Mouse (Mus musculus): ENCODE data around the gene Mcat. TPM values are rescaled to one million over a fixed set of nuclear protein-coding genes. Genes with fewer than 3 reads are reported as not detected.
A peak's percentile ranks its signal among the peaks of the same experiment; 100 is the strongest.

The Mcat gene
- polyA plus RNA-seq, 1 experiment from 2014 or later = 21.0 TPM

DNA sequence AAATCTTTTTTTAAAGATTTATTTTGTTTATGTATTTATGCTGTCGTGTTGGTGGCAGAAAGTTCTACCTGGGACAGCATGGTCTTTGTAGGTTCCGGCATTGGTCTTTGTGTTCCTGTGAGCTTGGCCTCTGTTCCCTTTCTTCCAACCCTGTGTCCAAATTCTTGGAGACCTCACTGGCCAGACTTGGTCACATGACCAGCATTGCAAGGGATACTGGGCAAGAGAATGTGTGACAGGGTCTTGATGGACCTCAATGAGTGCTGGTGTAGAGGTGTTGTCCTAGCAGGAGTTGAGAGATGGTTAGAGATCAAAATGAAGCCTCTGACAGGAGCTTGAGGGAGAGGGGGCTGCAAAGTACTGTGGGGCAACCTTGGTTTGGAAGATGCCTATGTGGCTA is 24.7 kb downstream of the Mcat start:
- DNase-seq = no peak
- Histone ChIP-seq H3K9ac (no peak overlapping the region), H3K4me2 (no peak overlapping the region), H3K4me1 (replicated peaks) (peaks cover 12% of the 10 kb centered on the region; the same call in 1 of the 2 replicates), H3K36me3 (no peaks in the 10 kb centered on the region), H3K4me3 (replicated peaks) (no peak overlapping the region), H3K27ac (no peak overlapping the region), H3K27me3 (no peaks in the 10 kb centered on the region), H3K9me3 (replicated peaks) (no peaks in the 10 kb centered on the region)
- no peak for ATAC-seq (ENCODE audit: low read depth)
- 72% methylated on average over 2 of the region's 2 CpGs for WGBS (ENCODE audit: insufficient replicate concordance)

- H3K4me3 ChIP-seq (replicated peaks) = no peak overlapping the region
- no peak overlapping the region for H3K4me2 ChIP-seq
- 69% methylated on average over 6 of the region's 6 CpGs for WGBS (ENCODE audit: insufficient replicate concordance)
- no peaks in the 10 kb centered on the region for H3K9me3 ChIP-seq (replicated peaks)
- peaks cover 9% of the 10 kb centered on the region for H3K27me3 ChIP-seq
- no peaks in the 10 kb centered on the region for H3K36me3 ChIP-seq
- no peak for ATAC-seq (ENCODE audit: low read depth)
- DNase-seq = no peak
- H3K4me1 ChIP-seq (replicated peaks) = peaks cover 12% of the 10 kb centered on the region; the same call in 1 of the 2 replicates
- H3K27ac ChIP-seq = no peak overlapping the region
- H3K9ac ChIP-seq = no peak overlapping the region
Observed at GRCm38 (mm10) chr15:83535890-83536231, 27.7 kb downstream of the Mcat start.

- Histone ChIP-seq H3K4me1 (replicated peaks) (peaks cover 12% of the 10 kb centered on the region; the same call in 1 of the 2 replicates), H3K27me3 (peaks cover 15% of the 10 kb centered on the region), H3K9ac (no peak overlapping the region), H3K36me3 (no peaks in the 10 kb centered on the region), H3K4me3 (replicated peaks) (no peak overlapping the region), H3K4me2 (no peak overlapping the region), H3K9me3 (replicated peaks) (no peaks in the 10 kb centered on the region), H3K27ac (no peak overlapping the region)
- WGBS (ENCODE audit: insufficient replicate concordance) = 62% methylated on average over 17 of the region's 17 CpGs
- DNase-seq (no peak), ATAC-seq (ENCODE audit: low read depth) (no peak)
Observed at GRCm38 (mm10) chr15:83534960-83535889, 28.4 kb downstream of the Mcat start.

GRCm38 (mm10) chr15:83532606-83533005 is 31.0 kb downstream of the Mcat start:
- 51% methylated on average over 7 of the region's 7 CpGs for WGBS (ENCODE audit: insufficient replicate concordance)
- Histone ChIP-seq H3K4me3 (replicated peaks) (no peak overlapping the region), H3K9me3 (replicated peaks) (no peaks in the 10 kb centered on the region), H3K9ac (no peak overlapping the region), H3K4me1 (replicated peaks) (peaks cover 9% of the 10 kb centered on the region), H3K27me3 (peaks cover 41% of the 10 kb centered on the region), H3K4me2 (no peak overlapping the region), H3K36me3 (no peaks in the 10 kb centered on the region), H3K27ac (no peak overlapping the region)
- DNase-seq (no peak), ATAC-seq (ENCODE audit: low read depth) (no peak)

GRCm38 (mm10) chr15:83531961-83532469 is 31.6 kb downstream of the Mcat start:
- DNase-seq = no peak
- no peak for ATAC-seq (ENCODE audit: low read depth)
- Histone ChIP-seq H3K27me3 (peaks cover 47% of the 10 kb centered on the region), H3K4me3 (replicated peaks) (no peak overlapping the region), H3K9ac (no peak overlapping the region), H3K36me3 (no peaks in the 10 kb centered on the region), H3K9me3 (replicated peaks) (no peaks in the 10 kb centered on the region), H3K4me2 (no peak overlapping the region), H3K27ac (no peak overlapping the region), H3K4me1 (replicated peaks) (peaks cover 14% of the 10 kb centered on the region)
- 69% methylated on average over 5 of the region's 5 CpGs for WGBS (ENCODE audit: insufficient replicate concordance)

DNA sequence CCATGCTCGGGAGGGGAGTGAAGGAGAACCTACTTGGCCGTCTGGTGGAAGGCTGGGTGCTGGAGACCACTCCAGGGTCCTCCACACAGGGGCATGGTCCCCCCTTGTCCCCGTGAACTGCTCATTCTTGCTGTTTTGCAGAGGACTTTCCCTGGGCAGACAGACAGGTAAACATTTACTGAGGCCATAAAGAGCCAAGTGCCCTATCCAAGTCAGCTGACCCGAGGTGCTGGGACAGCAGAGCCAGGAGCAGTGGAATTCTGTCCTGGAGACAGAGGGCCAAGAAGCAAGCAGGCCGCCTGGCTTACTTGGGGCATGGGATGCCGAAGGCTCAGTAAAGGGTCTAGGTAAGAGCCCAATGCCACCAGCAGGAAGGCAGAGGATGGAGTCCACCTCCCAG is 32.9 kb downstream of the Mcat start:
- Histone ChIP-seq H3K4me3 (replicated peaks) (no peak overlapping the region), H3K27me3 (peaks cover 61% of the 10 kb centered on the region), H3K9ac (no peak overlapping the region), H3K4me1 (replicated peaks) (peaks cover 27% of the 10 kb centered on the region), H3K4me2 (no peak overlapping the region), H3K36me3 (no peaks in the 10 kb centered on the region), H3K27ac (no peak overlapping the region), H3K9me3 (replicated peaks) (no peaks in the 10 kb centered on the region)
- WGBS (ENCODE audit: insufficient replicate concordance) = 52% methylated on average over 6 of the region's 6 CpGs
- no peak for DNase-seq
- ATAC-seq (ENCODE audit: low read depth) = no peak

GRCm38 (mm10) chr15:83530233-83530632 is 33.4 kb downstream of the Mcat start:
- Histone ChIP-seq H3K27me3 (peaks cover 65% of the 10 kb centered on the region), H3K9ac (no peak overlapping the region), H3K9me3 (replicated peaks) (no peaks in the 10 kb centered on the region), H3K36me3 (no peaks in the 10 kb centered on the region), H3K4me2 (no peak overlapping the region), H3K4me1 (replicated peaks) (peaks cover 29% of the 10 kb centered on the region), H3K27ac (no peak overlapping the region), H3K4me3 (replicated peaks) (no peak overlapping the region)
- DNase-seq = no peak
- WGBS (ENCODE audit: insufficient replicate concordance) = 42% methylated on average over 9 of the region's 9 CpGs
- no peak for ATAC-seq (ENCODE audit: low read depth)

DNA sequence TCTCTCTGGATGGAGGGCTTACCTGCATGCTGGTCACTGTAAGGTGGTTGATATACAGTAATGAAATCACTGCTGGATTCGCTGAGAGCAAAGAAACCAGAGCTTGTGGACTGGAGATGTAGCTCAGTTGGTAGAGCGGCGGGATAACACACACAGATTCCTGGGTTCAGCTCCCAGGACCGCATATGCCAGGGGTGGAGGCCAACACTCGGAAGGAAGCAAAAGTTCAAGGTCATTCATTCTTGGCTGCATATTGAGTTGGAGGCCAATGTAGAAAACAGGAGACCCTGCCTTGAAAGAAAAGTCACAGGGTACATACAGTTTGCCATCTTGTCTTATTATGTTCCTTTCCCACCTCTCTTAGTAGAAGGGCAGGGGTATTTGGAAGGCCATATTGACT is 33.8 kb downstream of the Mcat start:
- H3K4me1 ChIP-seq (replicated peaks) = peaks cover 29% of the 10 kb centered on the region

DNA sequence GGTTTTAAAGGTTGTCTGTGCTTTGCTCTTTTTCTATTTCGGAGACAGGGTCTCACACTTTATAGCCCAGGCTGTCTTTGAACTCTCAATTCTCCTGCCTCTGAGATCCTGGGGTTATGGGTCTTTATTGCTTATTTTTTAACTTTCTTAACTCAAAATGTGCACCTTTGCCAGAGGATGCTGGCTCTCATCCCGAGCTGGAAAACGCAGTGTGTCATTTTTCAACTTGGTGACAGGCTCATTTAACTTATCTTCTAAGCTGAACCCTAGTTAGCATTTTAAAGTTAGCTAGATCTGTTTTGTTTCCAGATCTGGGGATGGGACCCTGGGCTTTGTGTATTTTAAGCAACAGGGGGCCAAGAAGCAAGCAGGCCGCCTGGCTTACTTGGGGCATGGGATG is 34.7 kb downstream of the Mcat start:
- Histone ChIP-seq H3K27me3 (peaks cover 79% of the 10 kb centered on the region), H3K4me2 (no peak overlapping the region), H3K9me3 (replicated peaks) (no peaks in the 10 kb centered on the region), H3K4me3 (replicated peaks) (no peak overlapping the region), H3K36me3 (no peaks in the 10 kb centered on the region), H3K27ac (no peak overlapping the region), H3K9ac (no peak overlapping the region), H3K4me1 (replicated peaks) (peaks cover 33% of the 10 kb centered on the region)
- WGBS (ENCODE audit: insufficient replicate concordance) = 51% methylated on average over 4 of the region's 4 CpGs
- DNase-seq (no peak), ATAC-seq (ENCODE audit: low read depth) (no peak)

More for the DNA sequence above, 33.8 kb downstream of the Mcat start:
- Histone ChIP-seq H3K36me3 (no peaks in the 10 kb centered on the region), H3K27me3 (peaks cover 70% of the 10 kb centered on the region), H3K4me2 (no peak overlapping the region), H3K27ac (no peak overlapping the region), H3K9ac (no peak overlapping the region), H3K9me3 (replicated peaks) (no peaks in the 10 kb centered on the region), H3K4me3 (replicated peaks) (no peak overlapping the region)
- WGBS (ENCODE audit: insufficient replicate concordance) = 57% methylated on average over 5 of the region's 5 CpGs
- no peak for ATAC-seq (ENCODE audit: low read depth)
- DNase-seq = no peak

DNA sequence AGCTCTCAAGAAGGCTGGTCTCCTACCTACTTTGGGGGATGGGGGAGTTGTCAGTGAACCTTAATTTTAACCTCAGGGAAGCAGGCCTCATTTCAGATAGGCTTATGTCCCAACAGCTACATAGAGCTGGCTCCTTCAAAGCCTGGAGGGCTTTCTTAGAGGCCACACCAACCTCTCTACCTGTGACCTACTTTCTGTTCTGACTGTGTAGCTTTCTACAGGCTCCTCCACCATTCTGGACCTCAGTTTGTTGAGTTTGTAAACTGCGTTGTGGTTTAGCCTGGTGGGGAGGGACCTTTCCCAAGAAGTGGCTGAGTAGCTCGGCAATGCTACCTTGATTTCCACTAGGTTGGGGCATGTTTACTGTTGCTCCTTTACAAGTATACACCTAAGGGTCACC is 35.8 kb downstream of the Mcat start:
- H3K36me3 ChIP-seq = no peaks in the 10 kb centered on the region
- H3K27ac ChIP-seq = no peak overlapping the region
- no peaks in the 10 kb centered on the region for H3K9me3 ChIP-seq (replicated peaks)
- peak overlapping the region; percentile 85 for H3K4me2 ChIP-seq
- H3K4me1 ChIP-seq (replicated peaks) = peaks cover 42% of the 10 kb centered on the region
- DNase-seq (no peak), ATAC-seq (ENCODE audit: low read depth) (no peak)
- 0 out of 2 replicates have a peak overlapping the region, but pooled peaks have one; percentile 60 for H3K4me3 ChIP-seq (replicated peaks)
- WGBS (ENCODE audit: insufficient replicate concordance) = 69% methylated on average over 2 of the region's 2 CpGs
- H3K9ac ChIP-seq = no peak overlapping the region
- H3K27me3 ChIP-seq = peaks cover 87% of the 10 kb centered on the region

- H3K9ac ChIP-seq = peak overlapping the region; percentile 61
- H3K27me3 ChIP-seq = peaks cover 90% of the 10 kb centered on the region
- peaks cover 42% of the 10 kb centered on the region for H3K4me1 ChIP-seq (replicated peaks)
- no peaks in the 10 kb centered on the region for H3K9me3 ChIP-seq (replicated peaks)
- DNase-seq (no peak), ATAC-seq (ENCODE audit: low read depth) (0 out of 2 replicates have a peak, but pooled peaks have one; percentile 22)
- WGBS (ENCODE audit: insufficient replicate concordance) = 2% methylated on average over 26 of the region's 26 CpGs
- no peaks in the 10 kb centered on the region for H3K36me3 ChIP-seq
- no peak overlapping the region for H3K27ac ChIP-seq
- peak overlapping the region; percentile 85 for H3K4me2 ChIP-seq
- peak overlapping the region; percentile 60 for H3K4me3 ChIP-seq (replicated peaks)
Observed at GRCm38 (mm10) chr15:83527092-83527437, 36.5 kb downstream of the Mcat start.
